Mouse (Mus musculus) liver, embryonic 11.5 days (tissue): Measurements from ENCODE around the gene Cacna2d1. TPM values are rescaled to one million over a fixed set of nuclear protein-coding genes. Genes with fewer than 3 reads are reported as not detected.

ENCODE experiments used
- ATAC-seq: fragments of 200-750 bp; cut with Nextera tagmentation; replicated peaks from 2 replicates; pipeline ENCODE4 v1.8.0; 2017; ENCODE audit warnings: moderate number of reproducible peaks, mild to moderate bottlenecking, moderate TSS enrichment, moderate library complexity; ENCODE audit not compliant: low FRiP score
- DNase-seq: peaks from one replicate; pipeline ENCODE4 v3.0.0-alpha.2; 2017; ENCODE audit warnings: low spot score
- H3K27ac ChIP-seq: fragments of 300-500 bp; sonication (generic); 2 replicates; pipeline ENCODE4 v1.5.1; 2014; ENCODE audit warnings: mild to moderate bottlenecking, low read depth, low read length, control low read depth
- H3K27me3 ChIP-seq: fragments of 300-500 bp; sonication (generic); replicated peaks from 2 replicates; pipeline ENCODE4 v1.6.1; 2014; ENCODE audit warnings: low read length, mixed read lengths; ENCODE audit not compliant: control insufficient read depth, insufficient read depth
- H3K36me3 ChIP-seq: fragments of 300-500 bp; sonication (generic); 2 replicates; pipeline ENCODE4 v1.6.1; 2014; ENCODE audit warnings: mild to moderate bottlenecking, low read length, moderate library complexity, mixed read lengths; ENCODE audit not compliant: control insufficient read depth, insufficient read depth
- H3K4me1 ChIP-seq: fragments of 300-500 bp; sonication (generic); replicated peaks from 2 replicates; pipeline ENCODE4 v1.6.1; 2014; ENCODE audit warnings: low read length, mixed read lengths; ENCODE audit not compliant: control insufficient read depth, insufficient read depth
- H3K4me2 ChIP-seq: fragments of 300-500 bp; sonication (generic); 2 replicates; pipeline ENCODE4 v1.6.1; 2014; ENCODE audit warnings: mild to moderate bottlenecking, control low read depth, moderate library complexity
- H3K4me3 ChIP-seq: fragments of 300-500 bp; sonication (generic); 2 replicates; pipeline ENCODE4 v1.5.1; 2014; ENCODE audit warnings: low read depth, low read length, control low read depth
- H3K9ac ChIP-seq: fragments of 300-500 bp; sonication (generic); 2 replicates; pipeline ENCODE4 v1.6.1; 2014; ENCODE audit warnings: low read depth, low read length, control low read depth
- H3K9me3 ChIP-seq: fragments of 300-500 bp; sonication (generic); 2 replicates; pipeline ENCODE4 v1.6.1; 2016; ENCODE audit warnings: low read length, inconsistent platforms, mixed read lengths; ENCODE audit not compliant: control insufficient read depth
- WGBS: fragments of 180-500 bp; shearing (Covaris S2); extraction: QIAGEN DNeasy Blood & Tissue Kit; methylation state at CpG from one replicate; pipeline ENCODE4 v1.1.7; 2014; 5-methylcytosine and 5-hydroxymethylcytosine counted together
- polyA plus RNA-seq: library from polyadenylated mRNA; unstranded; fragments of >200 nt; fragmentation: Nextera tagmentation; extraction: Ambion mirVana; gene quantifications from 2 replicates; pipeline ENCODE4 v1.2.1, GENCODE M21; 2014

The Cacna2d1 gene
- polyA plus RNA-seq, 1 experiment from 2014 or later, result 3.0 TPM

DNA sequence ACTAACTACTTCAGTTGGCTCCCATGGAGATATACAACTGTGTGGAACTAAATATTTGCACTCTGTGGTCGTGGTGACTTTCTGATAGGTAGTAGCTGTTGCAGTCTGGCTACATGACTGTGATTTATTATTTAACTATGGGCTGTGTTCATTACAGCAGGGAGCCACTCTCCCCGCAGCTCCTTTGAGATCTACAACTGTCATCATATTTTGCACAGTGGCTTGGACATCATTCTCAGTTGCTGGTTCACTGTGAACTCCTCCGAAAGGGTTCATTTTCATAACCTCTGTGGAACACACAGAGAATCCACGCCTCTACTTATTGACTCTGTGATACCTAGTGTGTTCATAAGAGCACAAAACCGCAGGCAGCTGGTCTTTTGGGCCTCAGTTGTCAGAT is 128.3 kb downstream of the Cacna2d1 start:
- Histone ChIP-seq H3K9ac (no peak overlapping the region), H3K36me3 (no peaks in the 10 kb centered on the region), H3K4me3 (no peak overlapping the region), H3K27ac (no peak overlapping the region), H3K4me2 (no peak overlapping the region), H3K27me3 (no peaks in the 10 kb centered on the region), H3K4me1 (no peaks in the 10 kb centered on the region), H3K9me3 (no peaks in the 10 kb centered on the region)
- ATAC-seq (no peak), DNase-seq (no peak)
- 65% methylated on average over 5 of the region's 5 CpGs for WGBS

GRCm38 (mm10) chr5:16063273-16063672 is 128.8 kb downstream of the Cacna2d1 start:
- no peak for ATAC-seq
- Histone ChIP-seq H3K9ac (no peak overlapping the region), H3K27ac (no peak overlapping the region), H3K4me3 (no peak overlapping the region), H3K36me3 (no peaks in the 10 kb centered on the region), H3K27me3 (no peaks in the 10 kb centered on the region), H3K9me3 (no peaks in the 10 kb centered on the region), H3K4me1 (no peaks in the 10 kb centered on the region), H3K4me2 (no peak overlapping the region)
- no peak for DNase-seq

GRCm38 (mm10) chr5:16063949-16064348 is 129.5 kb downstream of the Cacna2d1 start:
- no peaks in the 10 kb centered on the region for H3K27me3 ChIP-seq
- H3K4me2 ChIP-seq, result no peak overlapping the region
- no peak overlapping the region for H3K27ac ChIP-seq
- ATAC-seq (no peak), DNase-seq (no peak)
- no peaks in the 10 kb centered on the region for H3K36me3 ChIP-seq
- H3K4me3 ChIP-seq, result no peak overlapping the region
- no peaks in the 10 kb centered on the region for H3K9me3 ChIP-seq
- H3K4me1 ChIP-seq, result no peaks in the 10 kb centered on the region
- no peak overlapping the region for H3K9ac ChIP-seq
- 70% methylated on average over 3 of the region's 3 CpGs for WGBS

DNA sequence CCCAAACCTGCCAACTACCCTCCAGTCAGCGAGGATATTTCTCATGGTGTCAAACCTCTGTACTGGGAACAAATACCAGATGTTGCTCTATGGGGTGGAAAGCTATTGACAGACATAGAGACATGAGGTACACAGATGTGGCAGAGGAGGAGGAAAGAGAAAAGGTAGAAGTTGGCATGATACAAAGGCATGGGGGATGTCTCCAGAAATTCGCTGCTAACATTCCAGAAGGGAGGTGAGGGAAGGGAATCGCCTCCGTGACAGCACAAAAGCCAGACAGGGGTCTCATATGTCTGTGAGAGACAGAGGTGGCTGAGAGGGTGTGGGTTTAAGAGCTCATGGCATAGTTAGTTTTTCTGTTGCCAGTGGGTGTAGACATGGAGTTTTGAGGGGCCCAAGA is 131.3 kb downstream of the Cacna2d1 start:
- Histone ChIP-seq H3K27ac (no peak overlapping the region), H3K36me3 (no peaks in the 10 kb centered on the region), H3K27me3 (no peaks in the 10 kb centered on the region), H3K4me1 (no peaks in the 10 kb centered on the region), H3K4me3 (no peak overlapping the region), H3K9ac (no peak overlapping the region), H3K4me2 (no peak overlapping the region), H3K9me3 (no peaks in the 10 kb centered on the region)
- WGBS, result 69% methylated on average over 4 of the region's 4 CpGs
- no peak for DNase-seq
- no peak for ATAC-seq

GRCm38 (mm10) chr5:16082253-16082652 is 147.8 kb downstream of the Cacna2d1 start:
- no peaks in the 10 kb centered on the region for H3K36me3 ChIP-seq
- H3K4me1 ChIP-seq, result no peaks in the 10 kb centered on the region
- H3K27ac ChIP-seq, result no peak overlapping the region
- H3K27me3 ChIP-seq, result no peaks in the 10 kb centered on the region
- no peak overlapping the region for H3K4me3 ChIP-seq
- H3K9ac ChIP-seq, result no peak overlapping the region
- no peak overlapping the region for H3K4me2 ChIP-seq
- no peaks in the 10 kb centered on the region for H3K9me3 ChIP-seq
- no peak for DNase-seq
- WGBS, result 81% methylated on average over 2 of the region's 2 CpGs
- no peak for ATAC-seq

- Histone ChIP-seq H3K27ac (no peak overlapping the region), H3K36me3 (no peaks in the 10 kb centered on the region), H3K9ac (no peak overlapping the region), H3K9me3 (no peaks in the 10 kb centered on the region), H3K4me2 (no peak overlapping the region), H3K4me1 (no peaks in the 10 kb centered on the region), H3K4me3 (no peak overlapping the region), H3K27me3 (no peaks in the 10 kb centered on the region)
- 81% methylated on average over 10 of the region's 10 CpGs for WGBS
- DNase-seq (no peak), ATAC-seq (no peak)
Measured at GRCm38 (mm10) chr5:16086979-16087902, 152.8 kb downstream of the Cacna2d1 start.

DNA sequence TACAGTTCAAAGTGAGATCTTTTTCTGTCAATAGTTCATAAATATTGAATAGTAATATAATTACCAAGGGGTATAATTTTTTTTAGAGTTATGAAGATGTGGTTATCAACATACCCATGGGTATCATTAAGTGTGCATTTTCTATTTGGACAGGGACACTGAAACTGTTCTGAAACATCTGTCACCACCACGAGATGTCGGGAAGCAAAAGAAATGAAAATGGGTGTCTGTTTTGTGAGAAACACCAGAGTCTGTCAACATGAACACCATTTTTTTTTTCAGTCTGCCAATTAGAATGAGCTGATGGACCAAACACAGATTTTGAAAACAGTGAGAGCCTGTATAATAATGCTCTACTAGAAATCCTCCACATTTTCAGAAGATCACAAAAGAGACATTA is 153.5 kb downstream of the Cacna2d1 start:
- WGBS, result 68% methylated on average over 2 of the region's 2 CpGs
- ATAC-seq (no peak), DNase-seq (no peak)
- no peaks in the 10 kb centered on the region for H3K27me3 ChIP-seq
- no peak overlapping the region for H3K9ac ChIP-seq
- no peak overlapping the region for H3K27ac ChIP-seq
- H3K4me3 ChIP-seq, result no peak overlapping the region
- H3K4me1 ChIP-seq, result no peaks in the 10 kb centered on the region
- H3K9me3 ChIP-seq, result no peaks in the 10 kb centered on the region
- H3K36me3 ChIP-seq, result no peaks in the 10 kb centered on the region
- H3K4me2 ChIP-seq, result no peak overlapping the region

DNA sequence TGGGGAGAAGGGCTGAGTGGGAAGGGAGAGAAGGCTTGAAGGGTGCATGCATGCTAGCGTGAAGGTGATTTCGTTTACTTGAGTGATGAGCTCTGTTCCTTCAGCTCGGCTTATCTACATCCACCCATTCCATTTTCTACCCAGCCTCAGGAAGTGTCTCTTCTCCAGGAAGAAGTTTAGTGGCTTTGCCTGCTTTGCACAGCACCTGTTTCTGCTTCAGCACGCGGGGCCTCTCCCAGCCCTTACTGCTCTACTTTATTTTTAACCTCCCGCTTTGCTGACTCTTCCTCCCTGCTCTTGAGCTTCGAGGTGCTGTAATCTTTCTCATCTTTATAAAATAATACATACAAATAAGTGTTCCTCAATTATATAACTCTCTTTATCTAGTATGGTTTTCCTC is 158.0 kb downstream of the Cacna2d1 start:
- H3K36me3 ChIP-seq, result no peaks in the 10 kb centered on the region
- no peaks in the 10 kb centered on the region for H3K27me3 ChIP-seq
- H3K9me3 ChIP-seq, result no peaks in the 10 kb centered on the region
- no peak overlapping the region for H3K4me2 ChIP-seq
- H3K9ac ChIP-seq, result no peak overlapping the region
- no peaks in the 10 kb centered on the region for H3K4me1 ChIP-seq
- H3K4me3 ChIP-seq, result no peak overlapping the region
- no peak overlapping the region for H3K27ac ChIP-seq
- no peak for DNase-seq
- ATAC-seq, result no peak
- 53% methylated on average over 7 of the region's 7 CpGs for WGBS

DNA sequence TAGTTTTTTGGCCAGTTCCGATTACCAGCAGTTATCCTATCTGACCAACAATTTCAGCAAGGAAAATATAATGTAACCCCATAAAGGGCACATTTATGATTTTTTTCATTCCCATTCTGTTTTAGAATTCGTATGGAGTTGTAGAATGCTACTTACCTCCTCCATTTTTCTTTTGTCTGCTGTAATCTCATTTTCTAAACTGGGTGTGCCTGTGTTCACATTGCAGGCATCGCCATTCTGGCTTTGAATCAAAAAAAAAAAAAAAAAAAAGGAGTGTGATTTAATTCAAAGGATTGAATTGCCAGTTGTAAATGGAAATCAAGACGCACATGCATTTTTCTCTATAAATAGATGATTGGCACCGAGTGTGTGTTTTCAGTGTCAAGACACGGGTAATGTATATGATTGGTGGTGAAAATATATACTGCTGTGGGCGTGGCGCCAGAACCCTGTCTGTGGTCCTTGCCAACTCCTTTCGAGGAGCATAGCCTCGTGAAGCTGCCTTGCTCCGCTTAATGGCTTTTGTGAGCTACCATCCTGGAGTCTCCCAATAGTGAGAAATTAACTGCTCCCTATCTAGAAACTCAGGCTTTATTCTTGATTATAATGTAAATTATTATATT is 158.7 kb downstream of the Cacna2d1 start:
- H3K9ac ChIP-seq, result no peak overlapping the region
- no peaks in the 10 kb centered on the region for H3K36me3 ChIP-seq
- no peak overlapping the region for H3K4me2 ChIP-seq
- H3K4me3 ChIP-seq, result no peak overlapping the region
- 86% methylated on average over 11 of the region's 11 CpGs for WGBS
- H3K9me3 ChIP-seq, result no peaks in the 10 kb centered on the region
- no peaks in the 10 kb centered on the region for H3K27me3 ChIP-seq
- DNase-seq (no peak), ATAC-seq (no peak)
- no peak overlapping the region for H3K27ac ChIP-seq
- no peaks in the 10 kb centered on the region for H3K4me1 ChIP-seq
